Mouse (Mus musculus): Measurements from ENCODE around the gene Arhgef7. TPM values are rescaled to one million over a fixed set of nuclear protein-coding genes. Genes with fewer than 3 reads are reported as not detected.

Gene Arhgef7
- polyA plus RNA-seq, 1 experiment from 2014 or later, result 14.5 TPM

GRCm38 (mm10) chr8:11776451-11777180, 49.1 kb downstream of the Arhgef7 start:
- Histone ChIP-seq H3K9me3 (ENCODE audit: control insufficient read depth) (no peaks in the 10 kb centered on the region), H3K9ac (ENCODE audit: low read depth, low read length) (no peak overlapping the region), H3K27me3 (replicated peaks; ENCODE audit: control insufficient read depth, insufficient read depth, low read length) (no peaks in the 10 kb centered on the region), H3K4me2 (replicated peaks; ENCODE audit: low read depth) (no peak overlapping the region), H3K4me3 (ENCODE audit: low read depth, low read length) (no peak overlapping the region), H3K36me3 (ENCODE audit: control insufficient read depth, insufficient read depth) (peaks cover 10% of the 10 kb centered on the region; the same call in 1 of the 2 replicates), H3K4me1 (replicated peaks; ENCODE audit: control insufficient read depth, insufficient read depth, low read length) (peaks cover 15% of the 10 kb centered on the region; the same call in 1 of the 2 replicates), H3K27ac (ENCODE audit: low read depth, low read length) (peak overlapping the region; percentile 60)
- no peak for ATAC-seq
- 85% methylated on average over 8 of the region's 8 CpGs for WGBS
- no peak for TF ChIP-seq CTCF (IDR thresholded peaks at IDR 0.05; ENCODE audit: low read depth)

- Histone ChIP-seq H3K36me3 (ENCODE audit: control insufficient read depth, insufficient read depth) (peaks cover 15% of the 10 kb centered on the region), H3K4me2 (replicated peaks; ENCODE audit: low read depth) (no peak overlapping the region), H3K4me1 (replicated peaks; ENCODE audit: control insufficient read depth, insufficient read depth, low read length) (peaks cover 15% of the 10 kb centered on the region; the same call in 1 of the 2 replicates), H3K9me3 (ENCODE audit: control insufficient read depth) (no peaks in the 10 kb centered on the region), H3K27me3 (replicated peaks; ENCODE audit: control insufficient read depth, insufficient read depth, low read length) (no peaks in the 10 kb centered on the region), H3K27ac (ENCODE audit: low read depth, low read length) (no peak overlapping the region), H3K9ac (ENCODE audit: low read depth, low read length) (no peak overlapping the region), H3K4me3 (ENCODE audit: low read depth, low read length) (no peak overlapping the region)
- 69% methylated on average over 10 of the region's 10 CpGs for WGBS
- no peak for TF ChIP-seq CTCF (IDR thresholded peaks at IDR 0.05; ENCODE audit: low read depth)
- ATAC-seq, result no peak
These were observed 49.7 kb downstream of the Arhgef7 start for GRCm38 (mm10) chr8:11777201-11777600.

- H3K4me3 ChIP-seq (ENCODE audit: low read depth, low read length), result no peak overlapping the region
These were observed 51.3 kb downstream of the Arhgef7 start for GRCm38 (mm10) chr8:11778646-11779433.

GRCm38 (mm10) chr8:11779844-11780634, 52.5 kb downstream of the Arhgef7 start:
- no peak for TF ChIP-seq CTCF (IDR thresholded peaks at IDR 0.05; ENCODE audit: low read depth)
- peaks cover 31% of the 10 kb centered on the region for H3K36me3 ChIP-seq (ENCODE audit: control insufficient read depth, insufficient read depth)
- no peaks in the 10 kb centered on the region for H3K27me3 ChIP-seq (replicated peaks; ENCODE audit: control insufficient read depth, insufficient read depth, low read length)
- no peak for ATAC-seq
- H3K4me2 ChIP-seq (replicated peaks; ENCODE audit: low read depth), result peak overlapping the region; percentile 32
- no peak overlapping the region for H3K4me3 ChIP-seq (ENCODE audit: low read depth, low read length)
- WGBS, result 78% methylated on average over 10 of the region's 10 CpGs
- no peak overlapping the region for H3K9ac ChIP-seq (ENCODE audit: low read depth, low read length)
- H3K27ac ChIP-seq (ENCODE audit: low read depth, low read length), result 0 out of 2 replicates have a peak overlapping the region, but pooled peaks have one; percentile 5
- H3K4me1 ChIP-seq (replicated peaks; ENCODE audit: control insufficient read depth, insufficient read depth, low read length), result peaks cover 7% of the 10 kb centered on the region; the same call in 1 of the 2 replicates
- no peaks in the 10 kb centered on the region for H3K9me3 ChIP-seq (ENCODE audit: control insufficient read depth)

More at GRCm38 (mm10) chr8:11778646-11779433, 51.3 kb downstream of the Arhgef7 start:
- H3K36me3 ChIP-seq (ENCODE audit: control insufficient read depth, insufficient read depth), result peaks cover 30% of the 10 kb centered on the region
- no peak for ATAC-seq
- no peak overlapping the region for H3K9ac ChIP-seq (ENCODE audit: low read depth, low read length)
- H3K4me1 ChIP-seq (replicated peaks; ENCODE audit: control insufficient read depth, insufficient read depth, low read length), result peaks cover 15% of the 10 kb centered on the region; the same call in 1 of the 2 replicates
- 73% methylated on average over 8 of the region's 8 CpGs for WGBS
- H3K27me3 ChIP-seq (replicated peaks; ENCODE audit: control insufficient read depth, insufficient read depth, low read length), result no peaks in the 10 kb centered on the region
- no peaks in the 10 kb centered on the region for H3K9me3 ChIP-seq (ENCODE audit: control insufficient read depth)
- H3K27ac ChIP-seq (ENCODE audit: low read depth, low read length), result no peak overlapping the region
- no peak overlapping the region for H3K4me2 ChIP-seq (replicated peaks; ENCODE audit: low read depth)
- TF ChIP-seq CTCF (IDR thresholded peaks at IDR 0.05; ENCODE audit: low read depth), result no peak

GRCm38 (mm10) chr8:11780641-11781040, 53.1 kb downstream of the Arhgef7 start:
- Histone ChIP-seq H3K4me1 (replicated peaks; ENCODE audit: control insufficient read depth, insufficient read depth, low read length) (0 out of 2 replicates have a peak, but pooled peaks cover under 1% of the 10 kb centered on the region), H3K36me3 (ENCODE audit: control insufficient read depth, insufficient read depth) (peaks cover 37% of the 10 kb centered on the region), H3K9ac (ENCODE audit: low read depth, low read length) (no peak overlapping the region), H3K4me3 (ENCODE audit: low read depth, low read length) (no peak overlapping the region), H3K27me3 (replicated peaks; ENCODE audit: control insufficient read depth, insufficient read depth, low read length) (no peaks in the 10 kb centered on the region), H3K9me3 (ENCODE audit: control insufficient read depth) (no peaks in the 10 kb centered on the region), H3K27ac (ENCODE audit: low read depth, low read length) (no peak overlapping the region), H3K4me2 (replicated peaks; ENCODE audit: low read depth) (peak overlapping the region; percentile 32)
- WGBS, result 79% methylated on average over 4 of the region's 4 CpGs
- ATAC-seq, result no peak
- no peak for TF ChIP-seq CTCF (IDR thresholded peaks at IDR 0.05; ENCODE audit: low read depth)

Data from intestine, postnatal 0 days (tissue).